Mouse (Mus musculus) R1 (cell line): ENCODE measurements around the gene Cd248.

ENCODE experiments used
- DNase-seq: peaks from one replicate; pipeline ENCODE4 v3.0.0-alpha.2; 2018; ENCODE audit warnings: low read depth, low spot score

Cd248 gene

GRCm38 (mm10) chr19:5067867-5068569 lies at the start of gene Cd248:
Gene Cd248 (plus strand): TSS chr19:5068078.
- peak; percentile 54 for DNase-seq

- no peak for DNase-seq
Measured at GRCm38 (mm10) chr19:5018191-5018590, 49.7 kb upstream of the Cd248 start.

DNA sequence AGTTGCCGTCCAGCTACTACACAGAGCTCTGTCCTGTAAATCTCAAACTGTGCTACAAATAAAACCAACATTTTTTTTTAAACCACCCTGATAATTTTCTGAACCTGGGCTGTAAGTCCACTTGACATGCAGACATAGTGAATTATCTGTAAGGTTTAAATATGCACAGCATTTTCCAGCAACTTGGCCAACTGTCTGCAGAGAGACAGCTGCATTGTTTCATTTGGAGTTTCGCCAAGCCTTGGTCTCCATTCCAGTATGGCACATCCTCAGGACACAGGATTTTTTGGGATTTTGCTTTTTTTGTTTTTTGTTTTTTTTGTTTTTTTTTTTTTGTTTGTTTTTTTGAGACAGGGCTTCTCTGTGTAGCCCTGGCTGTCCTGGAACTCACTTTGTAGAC lies 46.5 kb upstream of the Cd248 start:
- DNase-seq = no peak

- peak; percentile 97 for DNase-seq
Measured at GRCm38 (mm10) chr19:5023621-5024479, 44.0 kb upstream of the Cd248 start, which contains the start of gene Slc29a2. Gene Slc29a2 (plus strand): TSS chr19:5023860.

GRCm38 (mm10) chr19:5026111-5026510 lies 41.8 kb upstream of the Cd248 start:
- DNase-seq = no peak

GRCm38 (mm10) chr19:5032686-5033085 lies 35.2 kb upstream of the Cd248 start:
- peak; percentile 53 for DNase-seq

- no peak for DNase-seq
Measured at GRCm38 (mm10) chr19:5036577-5036976, 31.3 kb upstream of the Cd248 start.

DNA sequence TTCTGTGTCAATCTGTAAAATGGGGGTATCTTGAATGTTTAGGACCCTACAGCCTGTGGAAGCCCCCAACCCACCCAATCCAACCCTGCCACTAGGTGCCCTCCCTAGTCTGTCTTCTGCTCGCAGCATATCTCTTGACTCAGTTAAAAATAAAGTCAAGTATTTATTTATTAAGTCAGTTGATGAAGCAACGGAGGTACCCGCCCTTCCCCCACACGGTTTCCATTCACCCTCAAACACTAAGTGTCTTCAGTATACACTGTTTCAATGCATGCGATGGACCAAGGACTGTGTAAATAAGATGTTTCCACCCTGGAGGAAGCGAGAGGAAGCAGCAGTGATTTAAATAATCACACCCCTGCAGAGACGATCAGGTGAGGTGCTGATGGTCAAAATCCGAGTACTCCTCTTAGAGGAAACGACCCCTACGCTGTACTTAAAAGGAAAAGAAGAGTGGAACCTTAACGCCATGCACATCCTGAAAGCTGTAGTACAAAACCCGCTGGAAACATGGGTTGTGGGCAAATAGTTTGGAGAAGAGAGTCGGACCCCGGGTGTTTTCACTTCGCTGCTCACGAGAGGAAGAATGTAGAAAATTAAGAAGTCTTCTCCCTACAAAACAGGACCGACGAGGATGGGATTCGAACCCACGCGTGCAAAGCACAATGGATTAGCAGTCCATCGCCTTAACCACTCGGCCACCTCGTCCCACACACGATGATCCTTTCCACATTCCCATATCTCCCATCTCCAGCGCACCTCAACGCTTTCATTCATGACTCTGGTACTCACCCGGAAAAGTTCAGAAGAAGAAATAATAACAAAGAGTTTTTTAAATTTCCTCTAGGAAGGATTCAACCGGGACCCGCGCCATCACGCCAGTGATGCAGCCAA lies 30.0 kb upstream of the Cd248 start:
- peak; percentile 88 for DNase-seq

DNA sequence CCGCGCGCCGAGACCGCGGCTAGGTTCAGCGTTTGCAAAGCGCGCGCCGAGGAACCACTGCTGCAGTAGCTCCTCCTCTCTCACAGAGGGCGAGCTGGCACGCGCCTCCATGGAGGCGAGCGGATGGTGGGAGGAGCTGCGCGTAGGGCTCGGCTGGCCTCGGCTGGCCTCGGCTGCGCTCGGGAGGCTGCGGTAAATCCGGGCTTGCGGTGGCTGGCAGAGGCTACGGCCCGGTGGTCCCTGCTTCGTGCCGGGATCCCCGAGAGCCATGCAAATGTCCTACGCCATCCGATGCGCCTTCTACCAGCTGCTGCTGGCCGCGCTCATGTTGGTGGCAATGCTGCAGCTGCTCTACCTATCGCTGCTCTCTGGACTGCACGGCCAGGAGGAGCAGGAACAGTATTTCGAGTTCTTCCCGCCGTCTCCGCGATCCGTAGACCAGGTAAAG lies 29.1 kb upstream of the Cd248 start, which contains the start of the genes B4gat1 and AC124502.3:
Gene B4gat1, plus strand, starts transcription at position 118 of the 448 bp plus-strand sequence.
Gene AC124502.3, plus strand, starts transcription at position 183 of the 448 bp plus-strand sequence.
- peak; percentile 86 for DNase-seq

DNA sequence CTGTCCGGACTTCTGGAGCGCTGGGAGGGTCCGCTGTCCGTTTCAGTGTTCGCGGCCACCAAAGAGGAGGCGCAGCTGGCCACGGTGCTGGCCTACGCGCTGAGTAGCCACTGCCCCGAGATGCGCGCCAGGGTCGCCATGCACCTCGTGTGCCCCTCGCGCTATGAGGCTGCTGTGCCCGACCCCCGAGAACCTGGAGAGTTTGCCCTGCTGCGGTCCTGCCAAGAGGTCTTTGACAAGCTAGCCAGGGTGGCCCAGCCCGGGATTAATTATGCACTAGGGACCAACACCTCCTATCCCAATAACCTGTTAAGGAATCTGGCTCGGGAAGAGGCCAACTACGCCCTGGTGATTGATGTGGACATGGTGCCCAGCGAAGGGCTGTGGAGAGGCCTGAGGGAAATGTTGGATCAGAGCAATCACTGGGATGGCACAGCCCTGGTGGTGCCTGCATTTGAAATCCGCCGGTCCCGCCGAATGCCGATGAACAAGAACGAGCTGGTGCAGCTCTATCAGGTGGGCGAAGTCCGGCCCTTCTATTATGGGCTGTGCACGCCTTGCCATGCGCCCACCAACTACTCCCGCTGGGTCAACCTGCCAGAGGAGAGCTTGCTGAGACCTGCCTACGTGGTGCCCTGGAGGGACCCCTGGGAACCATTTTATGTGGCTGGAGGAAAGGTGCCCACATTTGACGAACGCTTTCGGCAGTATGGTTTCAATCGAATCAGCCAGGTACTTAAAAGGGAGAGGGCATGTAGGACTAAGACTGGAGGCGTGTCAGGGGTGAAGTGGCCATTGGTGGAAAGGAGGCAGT lies 28.4 kb upstream of the Cd248 start:
- DNase-seq = no peak

- DNase-seq = peak; percentile 97
Measured at GRCm38 (mm10) chr19:5040862-5041523, 26.9 kb upstream of the Cd248 start, which contains the start of gene Brms1. Gene Brms1 (plus strand): TSS chr19:5041354.

DNA sequence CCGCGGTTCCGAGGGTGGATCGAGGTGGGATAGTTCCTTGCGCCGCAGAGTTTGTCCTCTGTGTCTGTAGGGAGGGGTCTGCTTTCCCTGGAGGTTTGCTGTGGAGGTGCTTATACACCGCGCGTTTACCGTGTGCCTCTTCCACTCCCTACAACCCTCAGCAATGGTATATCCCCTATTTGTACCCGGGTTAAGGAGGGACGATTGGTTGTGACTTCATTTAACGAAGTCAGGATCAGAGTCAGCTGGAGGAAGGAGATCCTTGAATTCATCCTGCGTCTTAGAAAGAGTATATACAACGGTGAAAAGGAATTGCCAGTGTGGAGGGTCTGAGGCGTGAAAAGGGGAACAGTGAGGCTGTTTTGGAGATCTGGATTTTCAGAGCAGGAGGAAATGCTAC lies 26.3 kb upstream of the Cd248 start:
- DNase-seq = no peak

DNA sequence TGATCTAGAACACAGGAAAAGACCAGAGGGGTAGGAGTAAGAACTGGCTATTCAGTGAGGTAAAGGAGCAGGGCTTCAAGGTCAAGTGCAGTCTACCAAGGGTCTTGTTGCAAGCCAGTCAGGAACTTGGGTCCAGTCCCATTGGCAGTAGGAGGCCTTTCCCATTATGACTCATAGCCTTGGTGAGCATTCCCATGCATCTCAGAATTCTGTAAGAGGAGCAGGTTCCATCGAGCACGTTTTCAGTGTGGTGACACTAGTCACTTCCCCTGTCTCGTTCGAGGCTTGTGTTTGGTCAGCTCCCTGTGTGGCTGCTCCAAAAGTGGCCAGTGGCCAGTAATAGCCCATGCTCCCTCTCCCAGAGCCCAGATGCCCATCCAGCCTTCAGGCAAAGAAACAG lies 22.3 kb upstream of the Cd248 start:
- no peak for DNase-seq

DNA sequence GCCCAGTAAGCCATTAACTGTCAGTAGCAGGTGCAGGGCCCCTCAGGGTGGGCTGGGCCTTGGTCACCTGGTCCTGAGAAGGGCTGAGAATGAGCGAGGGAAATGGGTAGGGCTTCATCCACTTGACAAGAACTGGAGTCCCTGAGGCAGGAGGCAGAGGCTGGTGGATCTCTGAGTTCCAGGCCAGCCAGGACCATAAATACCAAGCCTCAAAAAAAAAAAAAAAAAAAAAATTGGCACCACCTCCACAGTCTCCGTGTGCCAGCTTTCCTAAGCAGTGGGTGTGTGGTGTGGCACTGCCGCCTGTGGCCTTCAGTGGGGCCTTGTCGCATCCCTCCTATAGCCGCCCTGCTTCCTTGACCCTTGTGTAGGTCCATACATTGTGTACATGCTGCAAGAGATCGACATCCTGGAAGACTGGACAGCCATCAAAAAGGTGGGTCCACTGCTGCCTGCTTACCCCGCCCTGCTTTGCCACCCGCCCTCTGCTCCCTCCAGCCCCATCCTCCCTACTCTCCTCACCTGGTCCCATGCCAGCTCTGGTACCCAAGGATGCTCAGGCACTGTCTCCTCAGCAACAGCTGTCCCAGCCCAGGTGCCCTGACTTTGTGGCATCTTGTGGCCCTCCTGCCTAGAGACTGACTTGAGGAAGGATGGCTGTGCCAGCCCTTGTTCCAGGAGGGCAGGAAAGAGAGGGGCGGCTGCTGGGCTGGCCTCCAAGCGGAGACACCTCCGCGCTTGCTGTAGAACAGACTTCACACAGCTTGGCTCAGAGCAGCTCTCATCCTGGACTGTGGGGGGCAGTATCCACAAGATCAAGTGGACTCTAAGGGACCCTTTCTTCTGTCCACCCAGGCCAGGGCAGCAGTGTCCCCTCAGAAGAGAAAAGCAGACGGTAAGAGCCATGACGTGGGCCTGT lies 19.5 kb upstream of the Cd248 start:
- no peak for DNase-seq

GRCm38 (mm10) chr19:5049325-5049724 lies 18.6 kb upstream of the Cd248 start:
- DNase-seq = no peak

- DNase-seq = peak; percentile 95
Measured at GRCm38 (mm10) chr19:5050047-5050905, 17.6 kb upstream of the Cd248 start, which contains the start of gene Rin1. Gene Rin1 (plus strand): TSS chr19:5050481.

GRCm38 (mm10) chr19:5051031-5051430 lies 16.8 kb upstream of the Cd248 start:
- DNase-seq = no peak

DNA sequence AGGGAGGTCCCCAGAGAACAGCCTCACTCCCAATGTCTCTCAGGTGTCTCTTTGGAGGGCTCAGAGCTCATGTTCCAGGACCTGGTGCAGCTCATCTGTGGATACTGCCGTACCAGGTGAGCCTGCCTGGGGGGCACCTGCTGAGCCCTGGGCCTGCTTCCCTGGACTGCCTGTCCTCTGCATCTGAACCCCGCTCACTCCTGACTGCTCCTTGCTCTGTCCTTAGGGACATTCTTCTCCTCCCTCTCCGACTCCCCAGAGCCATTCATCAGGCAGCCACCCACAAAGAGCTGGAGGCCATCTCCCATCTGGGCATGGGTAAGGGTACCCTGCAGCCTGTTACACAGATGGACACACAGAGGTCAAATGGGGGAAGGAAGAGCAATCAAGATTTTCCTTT lies 16.4 kb upstream of the Cd248 start:
- DNase-seq = no peak
